Comparison of ENCODE assay signal across 23 mouse cellular contexts in the genomic region with DNA sequence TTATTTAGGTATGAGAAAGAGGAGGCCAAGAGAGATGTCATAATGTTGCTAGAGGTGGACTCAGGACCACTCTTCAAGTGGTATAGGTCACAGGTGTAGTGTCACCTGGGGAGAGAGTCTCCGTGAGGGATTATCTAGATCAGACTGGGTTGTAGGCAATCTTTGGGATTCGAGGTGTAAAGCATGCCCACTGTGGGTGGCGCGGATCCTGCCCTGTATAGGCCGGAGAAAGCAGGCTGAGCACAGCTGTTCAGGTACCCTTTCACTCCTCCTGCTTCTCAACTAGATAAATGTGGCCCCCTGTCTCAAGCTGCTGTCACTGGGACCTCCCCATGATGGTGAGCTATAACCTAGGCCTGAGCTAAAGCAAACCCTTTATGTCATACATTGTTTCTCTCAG. TPM values are rescaled to one million over a fixed set of nuclear protein-coding genes. Genes with fewer than 3 reads are reported as not detected.
DNase-seq lines count a peak whose midpoint lies in the region; ATAC-seq and TF ChIP-seq lines count a peak whose summit lies in the region.
"Had no signal": no experiment of that assay in that cellular context is flagged by ENCODE, and none has a peak within 500 bp of the region (broad histone marks: within the 10 kb centered on the region; RNA-seq: fewer than 3 reads in every experiment).

No protein-coding gene starts in this region.

- no peak for ATAC-seq in intestine, embryonic 14.5 days (replicated peaks; ENCODE audit: low FRiP score, low TSS enrichment, low read depth)
- no peak for ATAC-seq in intestine, postnatal 0 days
- ATAC-seq in lung, embryonic 16.5 days (ENCODE audit: low read depth) = 0 out of 2 replicates have a peak, but pooled peaks have one; percentile 17
- ATAC-seq in stomach, embryonic 15.5 days (ENCODE audit: insufficient read depth, low FRiP score, low read depth) = no peak
- ATAC-seq: activated CD4-positive, CD25-positive, alpha-beta regulatory T cell, adult 4 months; forebrain, embryonic 14.5 days; Patski had no signal

- no peak overlapping the region for H3K27ac ChIP-seq in intestine, embryonic 14.5 days (ENCODE audit: low read depth)
- no peak overlapping the region for H3K27ac ChIP-seq in intestine, postnatal 0 days (ENCODE audit: low read depth, low read length)
- peak overlapping the region; percentile 48; the same call in 1 of the 2 replicates for H3K27ac ChIP-seq in lung, embryonic 16.5 days (ENCODE audit: low read length)
- H3K27ac ChIP-seq in stomach, embryonic 15.5 days = peak overlapping the region; percentile 61
- H3K27ac ChIP-seq: embryonic facial prominence, embryonic 15.5 days; forebrain, embryonic 10.5 days; gastrocnemius, adult 2 months; heart, embryonic 13.5 days; hindbrain, embryonic 12.5 days had no signal

- DNase-seq in intestine, embryonic 14.5 days (ENCODE audit: low spot score) = peak; percentile 50
- no peak for DNase-seq in lung, adult 2 months
- DNase-seq in right cerebral cortex, postnatal 36 days (ENCODE audit: low spot score in 2 of 2) = no peak
- DNase-seq: adrenal gland, postnatal 25 days; cerebellum, adult 18-20 months; cerebellum, adult 9-11 months; cerebellum, postnatal 36 days; gastrocnemius, adult 2 months; gastrocnemius, postnatal 25 days; heart, postnatal 4 days had no signal

- TF ChIP-seq POLR2A in lung, adult 2 months (IDR thresholded peaks at IDR 0.05; ENCODE audit: borderline replicate concordance, extremely low read depth, low read depth, low read length) = no peak

- no peak overlapping the region for H3K4me2 ChIP-seq in intestine, embryonic 14.5 days (ENCODE audit: low read length)
- H3K4me2 ChIP-seq in intestine, postnatal 0 days (replicated peaks; ENCODE audit: low read depth) = no peak overlapping the region
- no peak overlapping the region for H3K4me2 ChIP-seq in lung, embryonic 16.5 days (ENCODE audit: low read depth, low read length)
- no peak overlapping the region for H3K4me2 ChIP-seq in stomach, embryonic 15.5 days
- H3K4me2 ChIP-seq: embryonic facial prominence, embryonic 15.5 days; heart, embryonic 13.5 days; hindbrain, embryonic 12.5 days had no signal

- H3K36me3 ChIP-seq in intestine, embryonic 14.5 days (ENCODE audit: control insufficient read depth, insufficient read depth, low read length) = no peaks in the 10 kb centered on the region
- H3K36me3 ChIP-seq in intestine, postnatal 0 days (ENCODE audit: control insufficient read depth, insufficient read depth) = no peaks in the 10 kb centered on the region
- no peaks in the 10 kb centered on the region for H3K36me3 ChIP-seq in lung, embryonic 16.5 days (ENCODE audit: control insufficient read depth, insufficient read depth, low read length)
- no peaks in the 10 kb centered on the region for H3K36me3 ChIP-seq in stomach, embryonic 15.5 days
- H3K36me3 ChIP-seq: embryonic facial prominence, embryonic 15.5 days; forebrain, embryonic 10.5 days; heart, embryonic 13.5 days; hindbrain, embryonic 12.5 days had no signal

- WGBS in intestine, embryonic 14.5 days = 81% methylated on average over 5 of the region's 5 CpGs
- WGBS in intestine, postnatal 0 days = 93% methylated on average over 5 of the region's 5 CpGs
- 90% methylated on average over 5 of the region's 5 CpGs for WGBS in lung, embryonic 16.5 days
- WGBS in lung, adult 2 months = 92% methylated on average over 5 of the region's 5 CpGs
- WGBS in stomach, embryonic 15.5 days = 90% methylated on average over 5 of the region's 5 CpGs

- H3K9me3 ChIP-seq in intestine, embryonic 14.5 days (ENCODE audit: control insufficient read depth, low read length) = no peaks in the 10 kb centered on the region
- H3K9me3 ChIP-seq in intestine, postnatal 0 days (ENCODE audit: control insufficient read depth) = no peaks in the 10 kb centered on the region
- H3K9me3 ChIP-seq in lung, embryonic 16.5 days (ENCODE audit: control insufficient read depth, low read length) = no peaks in the 10 kb centered on the region
- H3K9me3 ChIP-seq in stomach, embryonic 15.5 days = no peaks in the 10 kb centered on the region
- H3K9me3 ChIP-seq: embryonic facial prominence, embryonic 15.5 days; forebrain, embryonic 10.5 days; heart, embryonic 13.5 days; hindbrain, embryonic 12.5 days had no signal

- H3K4me3 ChIP-seq in intestine, embryonic 14.5 days (ENCODE audit: low read depth, low read length) = no peak overlapping the region
- H3K4me3 ChIP-seq in intestine, postnatal 0 days (ENCODE audit: low read depth, low read length) = no peak overlapping the region
- no peak overlapping the region for H3K4me3 ChIP-seq in lung, embryonic 16.5 days (ENCODE audit: low read length)
- H3K4me3 ChIP-seq in lung, adult 2 months (replicated peaks; ENCODE audit: extremely low read depth, low read depth, low read length) = no peak overlapping the region
- H3K4me3 ChIP-seq in stomach, embryonic 15.5 days (replicated peaks) = no peak overlapping the region
- H3K4me3 ChIP-seq: embryonic facial prominence, embryonic 15.5 days; erythroblast, embryonic 14.5 days; forebrain, embryonic 10.5 days; gastrocnemius, adult 2 months; heart, embryonic 13.5 days; hindbrain, embryonic 12.5 days had no signal

- no peaks in the 10 kb centered on the region for H3K4me1 ChIP-seq in intestine, embryonic 14.5 days (replicated peaks; ENCODE audit: control insufficient read depth, insufficient read depth, low read length)
- H3K4me1 ChIP-seq in intestine, postnatal 0 days (replicated peaks; ENCODE audit: control insufficient read depth, insufficient read depth, low read length) = no peaks in the 10 kb centered on the region
- H3K4me1 ChIP-seq in lung, embryonic 16.5 days (replicated peaks; ENCODE audit: control insufficient read depth, insufficient read depth, low read length) = no peaks in the 10 kb centered on the region
- no peaks in the 10 kb centered on the region for H3K4me1 ChIP-seq in lung, adult 2 months (ENCODE audit: control insufficient read depth, insufficient read depth, low read length)
- no peaks in the 10 kb centered on the region for H3K4me1 ChIP-seq in stomach, embryonic 15.5 days
- H3K4me1 ChIP-seq: embryonic facial prominence, embryonic 15.5 days; heart, embryonic 13.5 days; hindbrain, embryonic 12.5 days had no signal

- no peaks in the 10 kb centered on the region for H3K27me3 ChIP-seq in intestine, embryonic 14.5 days (replicated peaks; ENCODE audit: control insufficient read depth, insufficient read depth, low read length)
- no peaks in the 10 kb centered on the region for H3K27me3 ChIP-seq in intestine, postnatal 0 days (replicated peaks; ENCODE audit: control insufficient read depth, insufficient read depth, low read length)
- H3K27me3 ChIP-seq in lung, embryonic 16.5 days (ENCODE audit: control insufficient read depth, insufficient read depth, low read depth, low read length) = no peaks in the 10 kb centered on the region
- no peaks in the 10 kb centered on the region for H3K27me3 ChIP-seq in stomach, embryonic 15.5 days (replicated peaks)
- H3K27me3 ChIP-seq: CH12.LX; embryonic facial prominence, embryonic 15.5 days; heart, embryonic 13.5 days; hindbrain, embryonic 12.5 days; Patski had no signal

- no peak for TF ChIP-seq CTCF in intestine, postnatal 0 days (IDR thresholded peaks at IDR 0.05; ENCODE audit: low read depth)
- no peak for TF ChIP-seq CTCF in lung, adult 2 months (IDR thresholded peaks at IDR 0.05; ENCODE audit: insufficient read depth, low read length)

- H3K9ac ChIP-seq in intestine, embryonic 14.5 days (ENCODE audit: low read length) = no peak overlapping the region
- no peak overlapping the region for H3K9ac ChIP-seq in intestine, postnatal 0 days (ENCODE audit: low read depth, low read length)
- no peak overlapping the region for H3K9ac ChIP-seq in lung, embryonic 16.5 days (ENCODE audit: low read length)
- H3K9ac ChIP-seq in stomach, embryonic 15.5 days = no peak overlapping the region
- H3K9ac ChIP-seq: embryonic facial prominence, embryonic 15.5 days; heart, embryonic 13.5 days; hindbrain, embryonic 12.5 days had no signal

RNA-seq across cellular contexts. Expression of gene Slc22a16, which starts 59.8 kb away (rescaled TPM):
- polyA plus RNA-seq in intestine, embryonic 14.5 days (2014; fragmentation: Nextera tagmentation; extraction: Ambion mirVana) = not detected in 2 replicates
- not detected in 2 replicates for polyA plus RNA-seq in intestine, postnatal 0 days (2015; fragmentation: Nextera tagmentation; extraction: Ambion mirVana)
- polyA plus RNA-seq in lung, embryonic 16.5 days (2015; fragmentation: Nextera tagmentation; extraction: Ambion mirVana) = not detected in 2 replicates
- not detected in 2 replicates for polyA plus RNA-seq in lung, adult 2 months (2012; rRNA removed)
- polyA plus RNA-seq in stomach, embryonic 15.5 days (2015; fragmentation: Nextera tagmentation; extraction: Ambion mirVana) = not detected in 2 replicates
- polyA plus RNA-seq: activated CD4-positive, CD25-positive, alpha-beta regulatory T cell, adult 4 months; embryonic facial prominence, embryonic 15.5 days; erythroblast, embryonic 14.5 days; forebrain, embryonic 10.5 days; forebrain, embryonic 14.5 days; heart, embryonic 13.5 days; heart, postnatal 0 days; hindbrain, embryonic 12.5 days; Patski had no signal

Comparison
In these comparisons a context has a peak if more than half of its experiments do, and no peak if none do; other contexts are left out.
1. H3K27ac ChIP-seq: peak in lung, embryonic 16.5 days (single experiment) and stomach, embryonic 15.5 days (single experiment); none in intestine, embryonic 14.5 days (single experiment) and intestine, postnatal 0 days (single experiment).